Mouse (Mus musculus) liver, embryonic 14.5 days (tissue): ENCODE results near the gene Vmn1r90. TPM values are rescaled to one million over a fixed set of nuclear protein-coding genes. Genes with fewer than 3 reads are reported as not detected.
"Not testable (repeated sequence)": the region's sequence is repeated elsewhere in the genome, so short reads cannot be mapped to it uniquely, and the experiment has no call there.

Experiments
- ATAC-seq: fragments of 200-750 bp; cut with Nextera tagmentation; 2 replicates; pipeline ENCODE4 v1.8.0; 2017; ENCODE audit warnings: moderate number of reproducible peaks, mild to moderate bottlenecking, moderate library complexity; ENCODE audit not compliant: insufficient read depth
- DNase-seq, 3 experiments: peaks; one replicate each; pipeline ENCODE4 v3.0.0-alpha.2; 2012 to 2013; ENCODE audit warnings: low read depth in 3 of 3, low spot score in 3 of 3
- H3K27ac ChIP-seq: fragments of 300-500 bp; sonication (generic); 2 replicates; pipeline ENCODE4 v1.5.1; 2014; ENCODE audit warnings: moderate library complexity, mild to moderate bottlenecking, control low read depth, inconsistent platforms
- H3K27me3 ChIP-seq: fragments of 300-500 bp; sonication (generic); 2 replicates; pipeline ENCODE4 v1.6.1; 2014; ENCODE audit warnings: mild to moderate bottlenecking, low read length, moderate library complexity; ENCODE audit not compliant: control insufficient read depth, insufficient read depth
- H3K36me3 ChIP-seq: fragments of 300-500 bp; sonication (generic); replicated peaks from 2 replicates; pipeline ENCODE4 v1.6.1; 2014; ENCODE audit warnings: low read depth; ENCODE audit not compliant: control insufficient read depth, insufficient read depth
- H3K4me1 ChIP-seq, 2 experiments: fragments of 200-500 bp in 1 of 2; fragments of 300-500 bp in 1 of 2; sonication (generic) in 1 of 2; replicated peaks; 2 replicates each; pipeline ENCODE4 v1.6.1; 2012 to 2014; ENCODE audit warnings: antibody characterized with exemption in 1 of 2, inconsistent platforms in 1 of 2, low read length in 1 of 2; ENCODE audit not compliant: control insufficient read depth in 2 of 2, insufficient read depth in 2 of 2
- H3K4me2 ChIP-seq: fragments of 300-500 bp; sonication (generic); 2 replicates; pipeline ENCODE4 v1.6.1; 2014; ENCODE audit warnings: low read depth, mild to moderate bottlenecking, control low read depth, moderate library complexity
- H3K4me3 ChIP-seq, 2 experiments: fragments of 200-500 bp in 1 of 2; fragments of 300-500 bp in 1 of 2; sonication (generic) in 1 of 2; 2 replicates each; pipeline ENCODE4 v1.5.1; 2012 to 2014; ENCODE audit warnings: low read depth in 2 of 2, low read length in 2 of 2, mild to moderate bottlenecking in 2 of 2, control low read depth in 1 of 2, inconsistent platforms in 1 of 2, moderate library complexity in 1 of 2; ENCODE audit not compliant: insufficient read depth in 1 of 2
- H3K9ac ChIP-seq: fragments of 300-500 bp; sonication (generic); replicated peaks from 2 replicates; pipeline ENCODE4 v1.6.1; 2014; ENCODE audit warnings: mild to moderate bottlenecking, control low read depth, moderate library complexity
- H3K9me3 ChIP-seq: fragments of 300-500 bp; sonication (generic); 2 replicates; pipeline ENCODE4 v1.6.1; 2016; ENCODE audit warnings: low read length, mixed read lengths; ENCODE audit not compliant: control insufficient read depth
- CTCF ChIP-seq: IDR thresholded peaks from 2 replicates; pipeline ENCODE4 v1.5.1; 2016; ENCODE audit warnings: antibody characterized with exemption, low read depth, control low read depth
- EP300 ChIP-seq: IDR thresholded peaks from 2 replicates; pipeline ENCODE4 v1.6.1; 2016; ENCODE audit warnings: antibody characterized with exemption, low read depth
- WGBS: fragments of 180-500 bp; shearing (Covaris S2); extraction: QIAGEN DNeasy Blood & Tissue Kit; methylation state at CpG from one replicate; pipeline ENCODE4 v1.1.7; 2014; ENCODE audit not compliant: insufficient replicate concordance; 5-methylcytosine and 5-hydroxymethylcytosine counted together
- polyA plus RNA-seq, 2 experiments: library from polyadenylated mRNA; depleted of rRNA in 1 of 2; stranded (reverse) in 1 of 2; unstranded in 1 of 2; fragments of >200 nt; fragmentation: Nextera tagmentation in 1 of 2; extraction: Ambion mirVana in 1 of 2; gene quantifications; 2 replicates each; pipeline versions ENCODE4 v1.2.1 to v1.2.3; 2012 to 2014

Gene Vmn1r90
- polyA plus RNA-seq (2012; rRNA removed) (0.04 and 0.06 TPM in 2 replicates), polyA plus RNA-seq (2014; fragmentation: Nextera tagmentation; extraction: Ambion mirVana) (not detected in 2 replicates)

- Histone ChIP-seq H3K4me3 (no peak within 1 kb of the TSS), H3K9me3 (no peaks in the 10 kb centered on the region), H3K27ac (no peak within 1 kb of the TSS), H3K4me1 (no peaks in the 10 kb centered on the region), H3K4me2 (no peak within 1 kb of the TSS), H3K27me3 (no peaks in the 10 kb centered on the region), H3K36me3 (no peaks in the 10 kb centered on the region), H3K9ac (no peak within 1 kb of the TSS)
- TF ChIP-seq CTCF = no peak
- TF ChIP-seq EP300 = no peak
- 30% methylated on average over 1 of the region's 1 CpGs for WGBS
- ATAC-seq (no peak), DNase-seq (no peak)
Observed at GRCm38 (mm10) chr7:14563406-14563805, at the start of gene Vmn1r90. Gene Vmn1r90 (minus strand): TSS chr7:14563506.

- WGBS = 50% methylated on average over 8 of the region's 8 CpGs
- not testable (repeated sequence) for H3K9ac ChIP-seq, H3K4me2 ChIP-seq, DNase-seq, H3K36me3 ChIP-seq, H3K27me3 ChIP-seq, H3K27ac ChIP-seq, H3K4me1 ChIP-seq, H3K9me3 ChIP-seq, ATAC-seq, H3K4me3 ChIP-seq
- peak; percentile 62 for TF ChIP-seq CTCF
Observed at GRCm38 (mm10) chr7:14593009-14593408, 29.7 kb upstream of the Vmn1r90 start.

GRCm38 (mm10) chr7:14552284-14552683 lies 11.0 kb downstream of the Vmn1r90 start:
- Histone ChIP-seq H3K9ac (no peak overlapping the region), H3K36me3 (no peaks in the 10 kb centered on the region), H3K27me3 (no peaks in the 10 kb centered on the region), H3K4me1 (no peaks in the 10 kb centered on the region), H3K4me2 (no peak overlapping the region), H3K27ac (no peak overlapping the region), H3K4me3 (no peak overlapping the region), H3K9me3 (no peaks in the 10 kb centered on the region)
- ATAC-seq = no peak
- 83% methylated on average over 1 of the region's 1 CpGs for whole genome bisulfite sequencing
- DNase-seq = no peak
- TF ChIP-seq EP300 = no peak
- no peak for TF ChIP-seq CTCF

GRCm38 (mm10) chr7:14525280-14525679 lies 38.0 kb downstream of the Vmn1r90 start:
- H3K9ac ChIP-seq = no peak overlapping the region

GRCm38 (mm10) chr7:14522636-14523035 lies 40.7 kb downstream of the Vmn1r90 start:
- WGBS = 47% methylated on average over 1 of the region's 1 CpGs
- ATAC-seq (no peak), DNase-seq (no peak)

More at GRCm38 (mm10) chr7:14525280-14525679, 38.0 kb downstream of the Vmn1r90 start:
- Histone ChIP-seq H3K4me1 (no peaks in the 10 kb centered on the region; a peak in 1 of 4 replicates), H3K36me3 (no peaks in the 10 kb centered on the region), H3K9me3 (no peaks in the 10 kb centered on the region), H3K4me2 (no peak overlapping the region), H3K27me3 (no peaks in the 10 kb centered on the region), H3K4me3 (no peak overlapping the region), H3K27ac (no peak overlapping the region)
- 46% methylated on average over 1 of the region's 1 CpGs for WGBS
- ATAC-seq = peak; percentile 83
- TF ChIP-seq CTCF = no peak
- no peak for TF ChIP-seq EP300
- peak in 2 of 3 experiments; percentile 2 to 9 for DNase-seq

More at GRCm38 (mm10) chr7:14522636-14523035, 40.7 kb downstream of the Vmn1r90 start:
- no peaks in the 10 kb centered on the region for H3K27me3 ChIP-seq
- H3K4me2 ChIP-seq = no peak overlapping the region
- no peak for TF ChIP-seq EP300
- no peak for TF ChIP-seq CTCF
- H3K27ac ChIP-seq = no peak overlapping the region
- H3K4me3 ChIP-seq = no peak overlapping the region
- H3K9me3 ChIP-seq = no peaks in the 10 kb centered on the region
- no peaks in the 10 kb centered on the region for H3K36me3 ChIP-seq
- no peak overlapping the region for H3K9ac ChIP-seq
- H3K4me1 ChIP-seq = no peaks in the 10 kb centered on the region; a peak in 1 of 4 replicates
